Mouse (Mus musculus) neural tube, embryonic 15.5 days (tissue): ENCODE measurements at regions not wholly inside any gene's neighbourhood (a gene's known extent, or its start where the extent isn't known, plus 50 kb on each side); places are given as distances from the start of the nearest gene placed in this dataset.

ENCODE experiments used
- ATAC-seq: fragments of 200-750 bp; cut with Nextera tagmentation; 2 replicates; pipeline ENCODE4 v1.8.0; 2017; ENCODE audit warnings: mild to moderate bottlenecking, moderate TSS enrichment, moderate library complexity; ENCODE audit not compliant: low FRiP score
- H3K27ac ChIP-seq: fragments of 300-500 bp; sonication (generic); replicated peaks from 2 replicates; pipeline ENCODE4 v1.5.1; 2015; ENCODE audit warnings: mild to moderate bottlenecking, inconsistent platforms
- H3K27me3 ChIP-seq: fragments of 300-500 bp; sonication (generic); replicated peaks from 2 replicates; pipeline ENCODE4 v1.6.1; 2015; ENCODE audit warnings: inconsistent platforms
- H3K36me3 ChIP-seq: fragments of 300-500 bp; sonication (generic); 2 replicates; pipeline ENCODE4 v1.6.1; 2015; ENCODE audit warnings: inconsistent platforms
- H3K4me1 ChIP-seq: fragments of 300-500 bp; sonication (generic); 2 replicates; pipeline ENCODE4 v1.6.1; 2015; ENCODE audit warnings: inconsistent platforms
- H3K4me2 ChIP-seq: fragments of 300-500 bp; sonication (generic); 2 replicates; pipeline ENCODE4 v1.6.1; 2015; ENCODE audit warnings: inconsistent platforms, mild to moderate bottlenecking, moderate library complexity
- H3K4me3 ChIP-seq: fragments of 300-500 bp; sonication (generic); replicated peaks from 2 replicates; pipeline ENCODE4 v1.5.1; 2015; ENCODE audit warnings: mild to moderate bottlenecking, inconsistent platforms
- H3K9ac ChIP-seq: fragments of 300-500 bp; sonication (generic); replicated peaks from 2 replicates; pipeline ENCODE4 v1.6.1; 2015; ENCODE audit warnings: mild to moderate bottlenecking, inconsistent platforms
- H3K9me3 ChIP-seq: fragments of 300-500 bp; sonication (generic); replicated peaks from 2 replicates; pipeline ENCODE4 v1.6.1; 2016; ENCODE audit warnings: inconsistent platforms
- WGBS: fragments of 180-500 bp; shearing (Covaris S2); methylation state at CpG from one replicate; pipeline ENCODE4 v1.1.7; 2015; ENCODE audit warnings: mixed read lengths; 5-methylcytosine and 5-hydroxymethylcytosine counted together

GRCm38 (mm10) chr4:142587345-142588035 lies 348.3 kb upstream of the Kazn start:
- 55% methylated on average over 22 of the region's 22 CpGs for WGBS
- Histone ChIP-seq H3K9ac (no peak overlapping the region), H3K4me3 (no peak overlapping the region), H3K36me3 (no peaks in the 10 kb centered on the region), H3K9me3 (no peaks in the 10 kb centered on the region), H3K4me1 (peaks cover 28% of the 10 kb centered on the region), H3K27ac (0 out of 2 replicates have a peak overlapping the region, but pooled peaks have one; percentile 51), H3K4me2 (no peak overlapping the region), H3K27me3 (no peaks in the 10 kb centered on the region)
- ATAC-seq: no peak

- Histone ChIP-seq H3K9ac (no peak overlapping the region), H3K27me3 (no peaks in the 10 kb centered on the region), H3K4me3 (no peak overlapping the region), H3K4me1 (peaks cover 24% of the 10 kb centered on the region), H3K9me3 (no peaks in the 10 kb centered on the region), H3K4me2 (no peak overlapping the region), H3K36me3 (no peaks in the 10 kb centered on the region), H3K27ac (peak overlapping the region; percentile 70)
- ATAC-seq: no peak
- 25% methylated on average over 4 of the region's 4 CpGs for WGBS
Measured at GRCm38 (mm10) chr4:142578536-142578935, 339.3 kb upstream of the Kazn start.

- Histone ChIP-seq H3K27ac (peak overlapping the region; percentile 70), H3K9me3 (no peaks in the 10 kb centered on the region), H3K36me3 (no peaks in the 10 kb centered on the region), H3K27me3 (no peaks in the 10 kb centered on the region), H3K4me3 (no peak overlapping the region), H3K4me2 (no peak overlapping the region), H3K4me1 (peaks cover 24% of the 10 kb centered on the region), H3K9ac (no peak overlapping the region)
- WGBS: 10% methylated on average over 4 of the region's 4 CpGs
- ATAC-seq: peak; percentile 51; the same call in 1 of the 2 replicates
Measured at GRCm38 (mm10) chr4:142577519-142577918, 338.3 kb upstream of the Kazn start.

GRCm38 (mm10) chr4:142574528-142574927 lies 335.3 kb upstream of the Kazn start:
- 81% methylated on average over 1 of the region's 1 CpGs for WGBS
- H3K9ac ChIP-seq: no peak overlapping the region
- H3K4me1 ChIP-seq: peaks cover 35% of the 10 kb centered on the region
- no peak overlapping the region for H3K27ac ChIP-seq
- no peak overlapping the region for H3K4me3 ChIP-seq
- H3K4me2 ChIP-seq: no peak overlapping the region
- no peaks in the 10 kb centered on the region for H3K36me3 ChIP-seq
- H3K27me3 ChIP-seq: no peaks in the 10 kb centered on the region
- ATAC-seq: no peak
- H3K9me3 ChIP-seq: no peaks in the 10 kb centered on the region

GRCm38 (mm10) chr4:142570712-142571111 lies 331.5 kb upstream of the Kazn start:
- no peak overlapping the region for H3K4me2 ChIP-seq
- no peaks in the 10 kb centered on the region for H3K27me3 ChIP-seq
- 62% methylated on average over 7 of the region's 7 CpGs for WGBS
- ATAC-seq: no peak
- no peak overlapping the region for H3K9ac ChIP-seq
- peaks cover 16% of the 10 kb centered on the region for H3K4me1 ChIP-seq
- no peaks in the 10 kb centered on the region for H3K36me3 ChIP-seq
- H3K27ac ChIP-seq: 0 out of 2 replicates have a peak overlapping the region, but pooled peaks have one; percentile 48
- H3K4me3 ChIP-seq: no peak overlapping the region
- H3K9me3 ChIP-seq: no peaks in the 10 kb centered on the region

DNA sequence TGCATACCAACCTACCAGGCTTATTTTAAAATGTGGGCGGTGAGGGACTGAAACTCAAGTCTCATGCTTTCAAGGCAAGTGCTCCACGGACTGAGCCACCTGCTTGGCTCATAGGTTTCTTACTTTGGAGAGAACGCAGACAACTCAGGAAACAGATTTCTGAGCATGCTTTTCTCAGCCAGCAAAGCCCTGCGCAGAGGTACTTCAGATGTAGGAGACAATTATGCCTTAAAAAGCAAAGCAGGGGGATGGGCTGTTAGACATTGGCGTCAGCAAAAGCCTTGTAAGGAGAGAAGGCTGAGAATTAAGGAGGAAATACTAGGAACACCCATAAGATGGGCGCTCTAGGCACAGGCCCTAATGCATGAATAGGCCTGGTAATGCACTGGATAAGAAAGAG lies 329.4 kb upstream of the Kazn start:
- no peaks in the 10 kb centered on the region for H3K36me3 ChIP-seq
- no peaks in the 10 kb centered on the region for H3K9me3 ChIP-seq
- no peak overlapping the region for H3K27ac ChIP-seq
- no peaks in the 10 kb centered on the region for H3K27me3 ChIP-seq
- no peak for ATAC-seq
- WGBS: 76% methylated on average over 6 of the region's 6 CpGs
- H3K9ac ChIP-seq: no peak overlapping the region
- H3K4me1 ChIP-seq: peaks cover 16% of the 10 kb centered on the region
- H3K4me2 ChIP-seq: no peak overlapping the region
- H3K4me3 ChIP-seq: no peak overlapping the region

DNA sequence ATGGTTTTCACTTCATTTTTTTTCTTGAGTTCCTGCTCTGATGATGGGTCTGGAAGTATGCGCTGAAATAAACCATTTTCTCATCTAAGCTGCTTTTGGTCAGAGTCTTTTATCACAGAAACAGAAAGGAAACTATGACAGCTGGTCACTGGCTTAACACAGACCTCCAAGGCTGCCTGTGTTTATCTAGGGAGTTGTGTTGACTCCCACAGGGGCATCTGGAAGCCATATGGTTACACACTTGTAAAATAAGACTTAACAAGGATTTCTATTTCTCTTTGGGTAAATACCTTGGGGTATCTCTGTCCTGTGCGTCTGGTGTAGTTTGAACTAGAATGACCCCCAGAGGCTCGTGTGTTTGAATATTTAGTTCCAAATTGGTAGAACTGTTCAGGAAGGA lies 315.5 kb upstream of the Kazn start:
- no peak for ATAC-seq
- 75% methylated on average over 3 of the region's 3 CpGs for WGBS
- Histone ChIP-seq H3K36me3 (no peaks in the 10 kb centered on the region), H3K4me3 (no peak overlapping the region), H3K27me3 (no peaks in the 10 kb centered on the region), H3K27ac (no peak overlapping the region), H3K4me1 (no peaks in the 10 kb centered on the region), H3K9me3 (peaks cover 4% of the 10 kb centered on the region; the same call in 1 of the 2 replicates), H3K4me2 (no peak overlapping the region), H3K9ac (no peak overlapping the region)

DNA sequence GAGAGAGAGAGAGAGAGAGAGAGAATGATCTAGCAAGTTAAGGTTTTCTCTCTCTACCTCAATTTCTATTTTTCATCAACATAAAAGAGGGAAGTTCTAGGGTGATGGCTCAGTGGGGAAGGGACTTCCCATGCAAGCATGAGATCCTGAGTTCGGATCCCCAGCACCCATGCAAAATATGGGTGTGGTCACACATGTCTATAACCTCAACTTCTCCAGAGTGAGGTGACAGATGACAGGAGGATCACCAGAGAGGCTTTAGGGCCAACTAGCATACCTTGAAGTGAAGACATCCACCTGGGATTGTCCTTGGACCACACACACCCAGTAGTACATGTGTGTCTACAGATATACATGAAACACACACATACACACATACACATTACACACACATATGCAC lies 306.7 kb upstream of the Kazn start:
- H3K9me3 ChIP-seq: no peaks in the 10 kb centered on the region; the same call in 1 of the 2 replicates
- no peak overlapping the region for H3K27ac ChIP-seq
- no peak overlapping the region for H3K9ac ChIP-seq
- H3K36me3 ChIP-seq: no peaks in the 10 kb centered on the region
- no peak overlapping the region for H3K4me2 ChIP-seq
- no peaks in the 10 kb centered on the region for H3K27me3 ChIP-seq
- ATAC-seq: no peak
- WGBS: 96% methylated on average over 1 of the region's 1 CpGs
- H3K4me3 ChIP-seq: no peak overlapping the region
- H3K4me1 ChIP-seq: no peaks in the 10 kb centered on the region

DNA sequence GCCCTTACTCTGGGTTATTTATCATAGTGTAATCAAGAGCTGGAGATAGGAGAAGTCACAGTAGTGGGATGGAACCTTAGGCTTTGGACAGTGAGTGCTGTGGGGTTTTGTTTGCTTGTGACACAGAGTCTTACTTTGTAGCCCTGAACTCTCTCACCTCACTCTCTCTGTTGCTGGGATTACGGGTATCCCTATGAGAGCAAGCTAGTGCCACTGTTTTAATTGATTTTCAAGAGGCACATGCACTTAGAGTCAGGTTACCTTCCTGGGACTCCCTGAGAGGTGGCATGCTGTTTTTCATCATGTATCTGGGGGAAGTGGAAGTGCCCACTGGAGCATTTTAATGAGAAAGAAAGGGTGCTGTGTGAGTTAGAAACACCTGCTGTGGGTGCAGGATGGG lies 306.0 kb upstream of the Kazn start:
- Histone ChIP-seq H3K4me3 (no peak overlapping the region), H3K27me3 (no peaks in the 10 kb centered on the region), H3K4me2 (no peak overlapping the region), H3K9me3 (no peaks in the 10 kb centered on the region; the same call in 1 of the 2 replicates), H3K4me1 (no peaks in the 10 kb centered on the region), H3K36me3 (no peaks in the 10 kb centered on the region), H3K9ac (no peak overlapping the region), H3K27ac (no peak overlapping the region)
- no peak for ATAC-seq
- 62% methylated on average over 1 of the region's 1 CpGs for WGBS

GRCm38 (mm10) chr4:142544736-142545135 lies 305.5 kb upstream of the Kazn start:
- 84% methylated on average over 8 of the region's 8 CpGs for WGBS
- Histone ChIP-seq H3K27ac (no peak overlapping the region), H3K9me3 (no peaks in the 10 kb centered on the region; the same call in 1 of the 2 replicates), H3K4me3 (no peak overlapping the region), H3K4me1 (no peaks in the 10 kb centered on the region), H3K4me2 (no peak overlapping the region), H3K36me3 (no peaks in the 10 kb centered on the region), H3K9ac (no peak overlapping the region), H3K27me3 (no peaks in the 10 kb centered on the region)
- ATAC-seq: no peak

DNA sequence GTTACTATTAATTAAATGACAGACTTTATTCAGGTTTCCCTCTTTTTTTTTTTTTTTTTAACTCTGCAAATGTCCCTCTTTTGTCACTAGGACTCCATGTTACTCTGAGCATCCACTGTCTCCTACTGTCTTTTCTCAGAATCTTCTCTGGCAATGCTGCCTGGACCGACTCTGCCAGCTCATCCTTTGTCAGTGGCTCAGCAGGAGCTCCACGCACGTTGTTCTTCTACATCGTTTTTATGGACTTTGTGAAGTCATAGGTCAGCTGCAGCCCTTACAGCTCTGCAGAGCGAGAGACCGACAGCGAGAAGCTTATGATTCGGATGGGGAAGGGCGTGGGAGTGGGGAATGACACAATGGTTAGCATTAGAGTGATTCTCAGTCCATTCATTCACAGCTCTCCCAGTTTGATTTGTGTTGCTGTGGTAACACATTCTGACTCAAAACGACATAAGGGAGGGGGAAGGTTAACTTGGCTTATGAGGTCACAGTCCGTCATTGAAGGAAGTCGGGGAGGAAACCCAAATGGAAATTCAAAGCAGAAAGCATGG lies 300.1 kb upstream of the Kazn start:
- Histone ChIP-seq H3K27ac (no peak overlapping the region), H3K4me1 (peaks cover 3% of the 10 kb centered on the region; the same call in 1 of the 2 replicates), H3K36me3 (no peaks in the 10 kb centered on the region), H3K27me3 (no peaks in the 10 kb centered on the region), H3K9ac (no peak overlapping the region), H3K4me3 (no peak overlapping the region), H3K9me3 (no peaks in the 10 kb centered on the region; the same call in 1 of the 2 replicates), H3K4me2 (no peak overlapping the region)
- ATAC-seq: no peak
- 25% methylated on average over 12 of the region's 12 CpGs for WGBS

DNA sequence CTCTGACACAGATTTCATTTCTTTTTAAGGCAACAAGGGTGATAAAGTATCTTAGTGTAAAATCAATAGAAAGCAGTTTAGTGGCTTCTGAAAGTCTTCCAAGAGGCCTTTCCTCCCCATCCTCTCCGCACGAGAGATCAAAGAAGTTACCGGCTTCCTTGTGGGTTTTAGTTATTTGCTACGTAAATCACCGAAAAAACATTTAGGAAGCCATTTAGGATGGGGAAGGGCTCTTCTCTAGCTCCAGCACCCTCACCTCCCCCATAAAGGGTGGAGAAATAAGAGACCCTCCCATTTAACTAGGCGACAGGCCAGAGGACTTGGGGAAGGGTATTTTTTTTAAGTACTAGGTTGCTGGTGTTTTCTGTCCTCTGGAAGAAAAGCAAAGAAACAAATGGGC lies 287.9 kb upstream of the Kazn start:
- H3K9me3 ChIP-seq: no peaks in the 10 kb centered on the region
- peaks cover 7% of the 10 kb centered on the region; the same call in 1 of the 2 replicates for H3K4me1 ChIP-seq
- H3K4me3 ChIP-seq: no peak overlapping the region
- H3K9ac ChIP-seq: no peak overlapping the region
- H3K36me3 ChIP-seq: no peaks in the 10 kb centered on the region
- H3K27ac ChIP-seq: no peak overlapping the region
- no peak for ATAC-seq
- no peak overlapping the region for H3K4me2 ChIP-seq
- no peaks in the 10 kb centered on the region for H3K27me3 ChIP-seq
- 25% methylated on average over 6 of the region's 6 CpGs for WGBS
